10 mouse cellular contexts compared by ENCODE assay signal in the genomic region with DNA sequence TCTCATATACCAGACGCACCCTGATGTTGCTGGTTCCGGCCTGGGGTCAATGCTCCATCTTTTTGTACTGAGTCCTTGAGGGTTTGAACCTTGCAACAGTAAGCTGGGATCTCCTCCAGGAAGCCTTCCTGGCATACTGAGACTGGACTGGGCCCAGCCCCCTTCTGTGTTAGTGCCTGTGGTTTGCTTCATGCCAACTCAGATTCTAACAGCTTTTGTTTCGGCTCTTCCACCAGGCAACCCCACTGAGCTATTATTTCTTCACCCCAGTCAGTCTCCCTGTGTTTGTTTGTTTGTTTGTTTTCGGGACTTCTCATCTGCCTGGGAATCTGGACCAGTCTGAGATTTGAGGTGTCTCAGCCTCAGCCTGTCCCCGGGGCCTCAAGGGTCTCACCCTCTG. TPM values are rescaled to one million over a fixed set of nuclear protein-coding genes. Genes with fewer than 3 reads are reported as not detected.
DNase-seq lines count a peak whose midpoint lies in the region; ATAC-seq and TF ChIP-seq lines count a peak whose summit lies in the region.
"Had no signal": no experiment of that assay in that cellular context is flagged by ENCODE, and none has a peak within 500 bp of the region (broad histone marks: within the 10 kb centered on the region; RNA-seq: fewer than 3 reads in every experiment).

No protein-coding gene starts in this region.

- no peak for TF ChIP-seq CTCF in stomach, postnatal 0 days (IDR thresholded peaks at IDR 0.05; ENCODE audit: low read depth)

- peak overlapping the region; percentile 35; the same call in 1 of the 2 replicates for H3K27ac ChIP-seq in midbrain, embryonic 10.5 days (replicated peaks)
- H3K27ac ChIP-seq in midbrain, embryonic 11.5 days (ENCODE audit: low read depth, low read length), result no peak overlapping the region
- H3K27ac ChIP-seq in limb, embryonic 11.5 days (replicated peaks; ENCODE audit: low read depth, low read length), result no peak overlapping the region
- H3K27ac ChIP-seq in stomach, postnatal 0 days (replicated peaks), result peak overlapping the region; percentile 81
- H3K27ac ChIP-seq: heart, adult 2 months had no signal

- no peak for TF ChIP-seq EP300 in stomach, postnatal 0 days (optimal IDR thresholded peaks at IDR 0.05)

- peak; percentile 20 to 42 for DNase-seq in cerebellum, postnatal 10 days
- no peak for DNase-seq in midbrain, embryonic 10.5 days (ENCODE audit: low spot score)
- DNase-seq in midbrain, embryonic 11.5 days (ENCODE audit: low spot score, missing footprints), result no peak
- no peak for DNase-seq in limb, embryonic 11.5 days (ENCODE audit: low spot score)
- DNase-seq in stomach, postnatal 0 days (ENCODE audit: low spot score), result peak; percentile 14
- DNase-seq in embryo, embryonic 10.5 days (ENCODE audit: low spot score), result no peak

- WGBS in midbrain, embryonic 10.5 days, result 41% methylated on average over 5 of the region's 5 CpGs
- 44% methylated on average over 5 of the region's 5 CpGs for whole genome bisulfite sequencing in midbrain, embryonic 11.5 days
- 59% methylated on average over 5 of the region's 5 CpGs for WGBS in limb, embryonic 11.5 days
- WGBS in stomach, postnatal 0 days, result 52% methylated on average over 5 of the region's 5 CpGs

- H3K4me2 ChIP-seq in midbrain, embryonic 11.5 days, result no peak overlapping the region
- peak overlapping the region; percentile 2; the same call in 1 of the 2 replicates for H3K4me2 ChIP-seq in limb, embryonic 11.5 days (ENCODE audit: low read depth, severe bottlenecking)
- H3K4me2 ChIP-seq in stomach, postnatal 0 days (replicated peaks; ENCODE audit: low read depth), result peak overlapping the region; percentile 36

- H3K36me3 ChIP-seq in midbrain, embryonic 10.5 days, result no peaks in the 10 kb centered on the region
- H3K36me3 ChIP-seq in midbrain, embryonic 11.5 days (ENCODE audit: control insufficient read depth, insufficient read depth, low read length), result no peaks in the 10 kb centered on the region
- H3K36me3 ChIP-seq in limb, embryonic 11.5 days (ENCODE audit: control insufficient read depth, insufficient read depth, low read length), result no peaks in the 10 kb centered on the region
- no peaks in the 10 kb centered on the region for H3K36me3 ChIP-seq in stomach, postnatal 0 days (ENCODE audit: control insufficient read depth, insufficient read depth, low read length)

- ATAC-seq in cerebellum, adult (ENCODE audit: insufficient number of reproducible peaks, low FRiP score, low TSS enrichment), result no peak
- ATAC-seq in midbrain, embryonic 11.5 days (ENCODE audit: low FRiP score), result no peak
- no peak for ATAC-seq in limb, embryonic 11.5 days (ENCODE audit: insufficient number of reproducible peaks, low FRiP score, low TSS enrichment, low read depth)
- no peak for ATAC-seq in stomach, postnatal 0 days (ENCODE audit: low FRiP score, low TSS enrichment)
- no peak for ATAC-seq in megakaryocyte-erythroid progenitor cell, adult 5-6 weeks (replicated peaks; ENCODE audit: low FRiP score, low TSS enrichment, poor library complexity, severe bottlenecking)

- peaks cover 100% of the 10 kb centered on the region for H3K27me3 ChIP-seq in midbrain, embryonic 10.5 days (ENCODE audit: low read depth, poor library complexity, severe bottlenecking)
- peaks cover 95% of the 10 kb centered on the region for H3K27me3 ChIP-seq in midbrain, embryonic 11.5 days (ENCODE audit: control insufficient read depth, insufficient read depth, low read length)
- peaks cover 95% of the 10 kb centered on the region for H3K27me3 ChIP-seq in limb, embryonic 11.5 days (ENCODE audit: control insufficient read depth, insufficient read depth, low read length)
- no peaks in the 10 kb centered on the region for H3K27me3 ChIP-seq in stomach, postnatal 0 days (ENCODE audit: control insufficient read depth, insufficient read depth, low read length)

- H3K9ac ChIP-seq in midbrain, embryonic 11.5 days (ENCODE audit: low read length), result no peak overlapping the region; the same call in 1 of the 2 replicates
- no peak overlapping the region for H3K9ac ChIP-seq in limb, embryonic 11.5 days (ENCODE audit: low read length)
- H3K9ac ChIP-seq in stomach, postnatal 0 days (ENCODE audit: low read length), result no peak overlapping the region; the same call in 1 of the 2 replicates

- H3K9me3 ChIP-seq in midbrain, embryonic 10.5 days (replicated peaks), result no peaks in the 10 kb centered on the region
- no peaks in the 10 kb centered on the region for H3K9me3 ChIP-seq in midbrain, embryonic 11.5 days (ENCODE audit: control insufficient read depth, low read length)
- H3K9me3 ChIP-seq in limb, embryonic 11.5 days (ENCODE audit: control insufficient read depth, low read length), result no peaks in the 10 kb centered on the region
- H3K9me3 ChIP-seq in stomach, postnatal 0 days (ENCODE audit: control insufficient read depth, low read length), result no peaks in the 10 kb centered on the region

- H3K4me3 ChIP-seq in midbrain, embryonic 10.5 days, result no peak overlapping the region
- no peak overlapping the region for H3K4me3 ChIP-seq in midbrain, embryonic 11.5 days (ENCODE audit: low read depth, low read length)
- no peak overlapping the region for H3K4me3 ChIP-seq in limb, embryonic 11.5 days (ENCODE audit: low read depth, low read length)
- 0 out of 2 replicates have a peak overlapping the region, but pooled peaks have one; percentile 6 for H3K4me3 ChIP-seq in stomach, postnatal 0 days (ENCODE audit: low read depth, low read length)
- H3K4me3 ChIP-seq: heart, adult 2 months had no signal

- peaks cover 72% of the 10 kb centered on the region for H3K4me1 ChIP-seq in midbrain, embryonic 10.5 days
- H3K4me1 ChIP-seq in midbrain, embryonic 11.5 days (ENCODE audit: control insufficient read depth, insufficient read depth, low read length), result peaks cover 29% of the 10 kb centered on the region
- H3K4me1 ChIP-seq in limb, embryonic 11.5 days (ENCODE audit: control insufficient read depth, insufficient read depth, low read length), result peaks cover 36% of the 10 kb centered on the region
- H3K4me1 ChIP-seq in stomach, postnatal 0 days (replicated peaks; ENCODE audit: control insufficient read depth, insufficient read depth), result peaks cover 30% of the 10 kb centered on the region

RNA-seq across cellular contexts. Expression of a gene that starts 5.1 kb away (rescaled TPM):
- 0.64 and 1.4 TPM in 2 replicates for polyA plus RNA-seq in midbrain, embryonic 10.5 days (2016; fragmentation: Nextera tagmentation; extraction: Ambion mirVana)
- polyA plus RNA-seq in midbrain, embryonic 11.5 days (2014; fragmentation: Nextera tagmentation; extraction: Ambion mirVana), result 0.47 and 0.61 TPM in 2 replicates
- polyA plus RNA-seq in limb, embryonic 11.5 days (2014; fragmentation: Nextera tagmentation; extraction: Ambion mirVana), result 4.6 and 5.2 TPM in 2 replicates
- 6.6 and 9.2 TPM in 2 replicates for polyA plus RNA-seq in stomach, postnatal 0 days (2015; fragmentation: Nextera tagmentation; extraction: Ambion mirVana)
- not detected in 2 replicates for total RNA-seq in megakaryocyte-erythroid progenitor cell, adult 5-6 weeks (2014; fragmentation: Nextera tagmentation)
- not detected in 2 replicates for total RNA-seq in megakaryocyte-erythroid progenitor cell, adult 5-6 weeks (2017)
- total RNA-seq: neutrophil, adult 5-6 weeks had no signal

RNA-seq across cellular contexts. Expression of a gene that starts 30.6 kb away (rescaled TPM):
- 7.4 and 7.5 TPM in 2 replicates for polyA plus RNA-seq in midbrain, embryonic 10.5 days (2016; fragmentation: Nextera tagmentation; extraction: Ambion mirVana)
- polyA plus RNA-seq in midbrain, embryonic 11.5 days (2014; fragmentation: Nextera tagmentation; extraction: Ambion mirVana), result 5.4 TPM in 2 replicates
- polyA plus RNA-seq in limb, embryonic 11.5 days (2014; fragmentation: Nextera tagmentation; extraction: Ambion mirVana), result 5.3 and 8.7 TPM in 2 replicates
- polyA plus RNA-seq in stomach, postnatal 0 days (2015; fragmentation: Nextera tagmentation; extraction: Ambion mirVana), result 1.8 and 2.3 TPM in 2 replicates
- total RNA-seq in megakaryocyte-erythroid progenitor cell, adult 5-6 weeks (2014; fragmentation: Nextera tagmentation), result 0.81 and 10.9 TPM in 2 replicates
- 3.2 TPM in 1 of 2 replicates, not detected in the other for total RNA-seq in megakaryocyte-erythroid progenitor cell, adult 5-6 weeks (2017)

RNA-seq across cellular contexts. Expression of a gene that starts 56.6 kb away (rescaled TPM):
- 3.6 and 3.7 TPM in 2 replicates for polyA plus RNA-seq in midbrain, embryonic 10.5 days (2016; fragmentation: Nextera tagmentation; extraction: Ambion mirVana)
- polyA plus RNA-seq in midbrain, embryonic 11.5 days (2014; fragmentation: Nextera tagmentation; extraction: Ambion mirVana), result 2.2 and 2.5 TPM in 2 replicates
- polyA plus RNA-seq in limb, embryonic 11.5 days (2014; fragmentation: Nextera tagmentation; extraction: Ambion mirVana), result 2.2 and 2.4 TPM in 2 replicates
- 3.9 and 4.9 TPM in 2 replicates for polyA plus RNA-seq in stomach, postnatal 0 days (2015; fragmentation: Nextera tagmentation; extraction: Ambion mirVana)
- total RNA-seq in megakaryocyte-erythroid progenitor cell, adult 5-6 weeks (2014; fragmentation: Nextera tagmentation), result 0.30 and 1.2 TPM in 2 replicates
- total RNA-seq in megakaryocyte-erythroid progenitor cell, adult 5-6 weeks (2017), result not detected in 2 replicates

Comparison
In these comparisons a context has a peak if more than half of its experiments do, and no peak if none do; other contexts are left out.
1. H3K27ac ChIP-seq: peak in midbrain, embryonic 10.5 days (single experiment) and stomach, postnatal 0 days (single experiment); none in midbrain, embryonic 11.5 days (single experiment) and limb, embryonic 11.5 days (single experiment).
2. DNase-seq: peak in cerebellum, postnatal 10 days (2 of 2) and stomach, postnatal 0 days (single experiment); none in midbrain, embryonic 10.5 days (single experiment), midbrain, embryonic 11.5 days (single experiment), limb, embryonic 11.5 days (single experiment) and embryo, embryonic 10.5 days (single experiment).